Mouse (Mus musculus) thymus, postnatal 0 days (tissue): ENCODE data around the gene Fam207a. TPM values are rescaled to one million over a fixed set of nuclear protein-coding genes. Genes with fewer than 3 reads are reported as not detected.
A peak's percentile ranks its signal among the peaks of the same experiment; 100 is the strongest.

Experiments used
- DNase-seq: peaks from one replicate; pipeline ENCODE4 v3.0.0-alpha.2; 2015; ENCODE audit warnings: low spot score
- polyA plus RNA-seq: library from polyadenylated mRNA; unstranded; fragments of >200 nt; fragmentation: Nextera tagmentation; extraction: Ambion mirVana; gene quantifications from 2 replicates; pipeline ENCODE4 v1.2.1, GENCODE M21; 2015

The Fam207a gene
- polyA plus RNA-seq, 1 experiment from 2014 or later, result 51.5 TPM

- peak; percentile 58 for DNase-seq
Observed at GRCm38 (mm10) chr10:77531026-77532019, 15.7 kb upstream of the Fam207a start.

- peak; percentile 94 for DNase-seq
Observed at GRCm38 (mm10) chr10:77530140-77530539, 14.6 kb upstream of the Fam207a start, which contains the start of gene Itgb2. Gene Itgb2 (plus strand): TSS chr10:77530252.

- no peak for DNase-seq
Observed at GRCm38 (mm10) chr10:77528634-77529033, 13.0 kb upstream of the Fam207a start.

- DNase-seq, result no peak
Observed at GRCm38 (mm10) chr10:77526488-77526887, 10.9 kb upstream of the Fam207a start.

- DNase-seq, result no peak
Observed at GRCm38 (mm10) chr10:77523321-77523720, 7.7 kb upstream of the Fam207a start.

- no peak for DNase-seq
Observed at GRCm38 (mm10) chr10:77522746-77523145, 7.2 kb upstream of the Fam207a start.

- DNase-seq, result peak; percentile 82
Observed at GRCm38 (mm10) chr10:77522021-77522731, 6.6 kb upstream of the Fam207a start.

GRCm38 (mm10) chr10:77520497-77520896 lies 4.9 kb upstream of the Fam207a start:
- peak; percentile 72 for DNase-seq

GRCm38 (mm10) chr10:77519191-77519590 lies 3.6 kb upstream of the Fam207a start:
- DNase-seq, result no peak

- no peak for DNase-seq
Observed at GRCm38 (mm10) chr10:77517801-77518200, 2.2 kb upstream of the Fam207a start.

- peak; percentile 83 for DNase-seq
Observed at GRCm38 (mm10) chr10:77517066-77517620, 1.6 kb upstream of the Fam207a start.

- peak; percentile 5 for DNase-seq
Observed at GRCm38 (mm10) chr10:77516379-77516951, 880 bp upstream of the Fam207a start.

GRCm38 (mm10) chr10:77510225-77510982 lies 5.2 kb downstream of the Fam207a start:
- DNase-seq, result no peak

GRCm38 (mm10) chr10:77509403-77510187 lies 6.0 kb downstream of the Fam207a start:
- peak; percentile 84 for DNase-seq

- DNase-seq, result no peak
Observed at GRCm38 (mm10) chr10:77508744-77509143, 6.8 kb downstream of the Fam207a start.

GRCm38 (mm10) chr10:77507779-77508178 lies 7.8 kb downstream of the Fam207a start:
- no peak for DNase-seq

GRCm38 (mm10) chr10:77506961-77507577 lies 8.5 kb downstream of the Fam207a start:
- DNase-seq, result no peak

GRCm38 (mm10) chr10:77506526-77506925 lies 9.1 kb downstream of the Fam207a start:
- no peak for DNase-seq

GRCm38 (mm10) chr10:77504143-77504542 lies 11.4 kb downstream of the Fam207a start:
- no peak for DNase-seq
